Mouse (Mus musculus) heart, embryonic 16.5 days (tissue): ENCODE measurements around the gene Gucy1a1. TPM values are rescaled to one million over a fixed set of nuclear protein-coding genes. Genes with fewer than 3 reads are reported as not detected.
A peak's percentile ranks its signal among the peaks of the same experiment; 100 is the strongest.

Source experiments
- ATAC-seq: fragments of 200-750 bp; cut with Nextera tagmentation; replicated peaks from 2 replicates; pipeline ENCODE4 v1.8.0; 2017; ENCODE audit warnings: moderate number of reproducible peaks; ENCODE audit not compliant: insufficient read depth, low FRiP score; ENCODE audit errors: extremely low read depth
- H3K27ac ChIP-seq: fragments of 300-500 bp; sonication (generic); 2 replicates; pipeline ENCODE4 v1.5.1; 2014; ENCODE audit warnings: mild to moderate bottlenecking, low read length, control low read depth, moderate library complexity
- H3K27me3 ChIP-seq: fragments of 300-500 bp; sonication (generic); 2 replicates; pipeline ENCODE4 v1.6.1; 2014; ENCODE audit warnings: low read length, mixed read lengths; ENCODE audit not compliant: control insufficient read depth, insufficient read depth
- H3K36me3 ChIP-seq: fragments of 300-500 bp; sonication (generic); 2 replicates; pipeline ENCODE4 v1.6.1; 2014; ENCODE audit not compliant: control insufficient read depth, insufficient read depth
- H3K4me1 ChIP-seq: fragments of 300-500 bp; sonication (generic); 2 replicates; pipeline ENCODE4 v1.6.1; 2014; ENCODE audit warnings: low read length, mixed read lengths; ENCODE audit not compliant: control insufficient read depth, insufficient read depth
- H3K4me2 ChIP-seq: fragments of 300-500 bp; sonication (generic); 2 replicates; pipeline ENCODE4 v1.6.1; 2014; ENCODE audit warnings: low read depth, mild to moderate bottlenecking, control low read depth, low read length
- H3K4me3 ChIP-seq: fragments of 300-500 bp; sonication (generic); 2 replicates; pipeline ENCODE4 v1.5.1; 2014; ENCODE audit warnings: mild to moderate bottlenecking, control low read depth, low read length
- H3K9ac ChIP-seq: fragments of 300-500 bp; sonication (generic); 2 replicates; pipeline ENCODE4 v1.6.1; 2014; ENCODE audit warnings: low read length, control low read depth
- H3K9me3 ChIP-seq: fragments of 300-500 bp; sonication (generic); replicated peaks from 2 replicates; pipeline ENCODE4 v1.6.1; 2016; ENCODE audit warnings: low read length; ENCODE audit not compliant: control insufficient read depth
- WGBS: fragments of 180-500 bp; shearing (Covaris S2); extraction: QIAGEN DNeasy Blood & Tissue Kit; methylation state at CpG from one replicate; pipeline ENCODE4 v1.1.7; 2014; 5-methylcytosine and 5-hydroxymethylcytosine counted together
- microRNA-seq: library from miRNA; unstranded; fragments of <30 nt; microRNA quantifications from one replicate; pipeline ENCODE4, GENCODE M21; 2017
- polyA plus RNA-seq: library from polyadenylated mRNA; unstranded; fragments of >200 nt; fragmentation: Nextera tagmentation; extraction: Ambion mirVana; gene quantifications from 2 replicates; pipeline ENCODE4 v1.2.1, GENCODE M21; 2015

Gucy1a1 gene
- polyA plus RNA-seq, 1 experiment from 2014 or later, result 42.7 TPM

DNA sequence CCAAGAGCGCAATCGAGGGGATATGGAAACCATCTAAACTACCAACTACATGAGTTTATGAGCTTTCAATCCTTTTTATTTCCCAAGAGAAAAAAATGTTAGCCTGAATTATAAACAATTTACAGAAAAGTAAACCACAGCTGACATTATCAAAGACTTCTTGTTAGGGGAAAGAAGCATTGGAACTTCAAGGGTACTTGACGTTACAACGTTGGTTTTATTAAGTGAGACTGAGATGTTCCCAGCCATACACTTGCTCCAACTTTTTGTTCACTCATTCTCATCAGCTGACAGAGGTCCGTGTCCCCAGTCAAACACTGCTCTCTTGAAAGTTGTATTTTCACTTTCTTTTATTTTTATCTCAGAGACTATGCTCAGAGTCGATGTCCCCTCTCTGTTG, 101.9 kb downstream of the Gucy1a1 start:
- ATAC-seq, result no peak
- Histone ChIP-seq H3K9ac (no peak overlapping the region), H3K36me3 (peaks cover 5% of the 10 kb centered on the region), H3K4me3 (no peak overlapping the region), H3K27me3 (no peaks in the 10 kb centered on the region), H3K4me2 (no peak overlapping the region), H3K27ac (no peak overlapping the region), H3K9me3 (no peaks in the 10 kb centered on the region), H3K4me1 (no peaks in the 10 kb centered on the region)
- 82% methylated on average over 6 of the region's 6 CpGs for WGBS

Small RNA genes lying within 50 kb of the gene (microRNA-seq; reads per million reads assigned to microRNA genes)
- 2.0 reads per million, percentile 4 among the genes with 10 or more reads in this experiment for gene Mir7010

Other genes starting within 250 kb of the Gucy1a1 start
- gene Ctso, start 213.2 kb downstream of the Gucy1a1 start, polyA plus RNA-seq, result 20.5 and 22.1 TPM in 2 replicates
- gene Tdo2, start 169.6 kb downstream of the Gucy1a1 start, polyA plus RNA-seq, result 0.32 and 0.41 TPM in 2 replicates
- gene Asic5, start 163.5 kb downstream of the Gucy1a1 start, polyA plus RNA-seq, result not detected in 2 replicates
- 47.4 and 48.7 TPM in 2 replicates for gene Gucy1b1, start 71.1 kb downstream of the Gucy1a1 start, polyA plus RNA-seq
- gene Map9, start 212.3 kb upstream of the Gucy1a1 start, polyA plus RNA-seq, result 6.3 and 7.8 TPM in 2 replicates